Mouse (Mus musculus) lung, adult 2 months (tissue): Measurements from ENCODE around the gene Faim.

Experiments used
- CTCF ChIP-seq: fragments of 200-500 bp; IDR thresholded peaks from 2 replicates; pipeline ENCODE4 v1.5.1; 2011; ENCODE audit warnings: mild to moderate bottlenecking, low read length, control low read depth; ENCODE audit not compliant: insufficient read depth
- POLR2A ChIP-seq: fragments of 200-500 bp; IDR thresholded peaks from 2 replicates; pipeline ENCODE4 v1.6.1; 2011; ENCODE audit warnings: low read depth, mild to moderate bottlenecking, control low read depth, low read length, borderline replicate concordance; ENCODE audit errors: extremely low read depth

DNA sequence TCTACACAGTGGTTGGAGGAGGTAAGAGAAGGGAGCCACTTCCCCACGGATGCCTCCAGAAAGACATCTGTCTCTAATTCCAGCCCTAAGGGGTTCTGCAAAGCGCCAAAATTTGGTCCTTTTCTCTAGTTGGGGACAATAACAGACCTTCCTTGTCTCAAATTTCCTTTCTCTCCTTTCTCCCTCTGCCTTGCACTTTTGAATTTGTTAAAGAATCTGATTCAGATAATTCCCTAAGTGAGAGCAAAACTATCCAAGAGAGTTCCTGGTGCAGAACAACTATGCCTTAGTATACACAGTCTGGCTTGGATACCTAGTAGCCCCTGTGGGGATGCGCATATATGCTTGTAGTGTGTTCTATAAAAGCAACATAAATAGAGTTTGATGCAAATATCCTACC, 26.3 kb upstream of the Faim start:
- no peak for TF ChIP-seq CTCF
- no peak for TF ChIP-seq POLR2A
